In the genomic region with DNA sequence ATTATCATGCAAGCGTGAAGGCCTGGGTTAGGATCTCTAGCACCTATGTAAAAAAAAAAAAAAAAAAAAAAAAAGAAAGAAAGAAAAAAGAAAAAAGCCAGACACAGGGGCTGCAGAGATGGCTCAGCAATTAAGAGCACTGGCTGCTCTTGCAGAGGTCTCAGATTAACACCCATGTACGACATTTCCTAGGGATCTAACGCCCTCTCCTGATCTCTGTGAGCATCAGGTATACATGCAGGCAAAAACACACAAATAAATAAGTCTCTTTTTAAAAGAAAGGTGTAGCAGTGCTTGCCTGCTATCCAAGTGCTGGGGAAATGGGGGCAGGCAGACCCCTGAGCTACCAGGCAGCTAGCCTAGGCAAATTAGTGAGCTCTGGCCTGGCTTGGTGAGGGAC, we compare ENCODE assay signal across 26 mouse cellular contexts. TPM values are rescaled to one million over a fixed set of nuclear protein-coding genes. Genes with fewer than 3 reads are reported as not detected.
DNase-seq lines count a peak whose midpoint lies in the region; ATAC-seq lines count a peak whose summit lies in the region.
"Had no signal": no experiment of that assay in that cellular context is flagged by ENCODE, and none has a peak within 500 bp of the region (broad histone marks: within the 10 kb centered on the region; RNA-seq: fewer than 3 reads in every experiment).

No protein-coding gene starts in this region.

- ATAC-seq in megakaryocyte-erythroid progenitor cell, adult 5-6 weeks (replicated peaks; ENCODE audit: low FRiP score, low TSS enrichment, poor library complexity, severe bottlenecking), result no peak
- ATAC-seq in hindbrain, embryonic 12.5 days (ENCODE audit: low FRiP score), result no peak
- ATAC-seq: activated CD4-positive, CD25-positive, alpha-beta regulatory T cell, adult 4 months; forebrain, embryonic 13.5 days; forebrain, embryonic 15.5 days; forebrain, postnatal 0 days; Patski had no signal

- no peaks in the 10 kb centered on the region for H3K9me3 ChIP-seq in hindbrain, embryonic 12.5 days (replicated peaks)
- H3K9me3 ChIP-seq: embryonic facial prominence, embryonic 10.5 days; embryonic facial prominence, embryonic 12.5 days; forebrain, embryonic 13.5 days; forebrain, embryonic 15.5 days had no signal

- peak; percentile 3 for DNase-seq in gastrocnemius, postnatal 25 days
- no peak for DNase-seq in gastrocnemius, postnatal 36 days
- peak; percentile 24 for DNase-seq in A20 (ENCODE audit: low read depth, low spot score)
- DNase-seq: adrenal gland, adult 8-10 months; adrenal gland, postnatal 14 days; adrenal gland, postnatal 36 days; cerebellum, adult 11-12 months; cerebellum, adult 2 months; cerebellum, adult 9-10 months; cerebellum, postnatal 10 days; cerebellum, postnatal 25 days; forebrain, postnatal 0 days had no signal

- 57% methylated on average over 3 of the region's 3 CpGs for WGBS in hindbrain, embryonic 12.5 days

- H3K27me3 ChIP-seq in hindbrain, embryonic 12.5 days, result no peaks in the 10 kb centered on the region
- H3K27me3 ChIP-seq: embryonic facial prominence, embryonic 12.5 days; forebrain, embryonic 13.5 days; forebrain, embryonic 15.5 days had no signal

- intact Hi-C loops in gastrocnemius, postnatal 36 days (cut with DNase I), result no loop called here

- no peak overlapping the region for H3K4me3 ChIP-seq in hindbrain, embryonic 12.5 days
- H3K4me3 ChIP-seq: embryonic facial prominence, embryonic 10.5 days; embryonic facial prominence, embryonic 12.5 days; forebrain, embryonic 13.5 days; forebrain, embryonic 15.5 days had no signal

- H3K9ac ChIP-seq in hindbrain, embryonic 12.5 days, result no peak overlapping the region
- H3K9ac ChIP-seq: embryonic facial prominence, embryonic 12.5 days; forebrain, embryonic 13.5 days; forebrain, embryonic 15.5 days; forebrain, postnatal 0 days had no signal

- H3K4me1 ChIP-seq in hindbrain, embryonic 12.5 days, result peaks cover 1% of the 10 kb centered on the region
- H3K4me1 ChIP-seq: forebrain, embryonic 13.5 days; forebrain, embryonic 15.5 days had no signal

- no peaks in the 10 kb centered on the region for H3K36me3 ChIP-seq in hindbrain, embryonic 12.5 days
- H3K36me3 ChIP-seq: embryonic facial prominence, embryonic 10.5 days; embryonic facial prominence, embryonic 12.5 days; forebrain, embryonic 15.5 days had no signal

- no peak overlapping the region for H3K4me2 ChIP-seq in hindbrain, embryonic 12.5 days (replicated peaks)
- H3K4me2 ChIP-seq: embryonic facial prominence, embryonic 12.5 days; forebrain, embryonic 13.5 days; forebrain, embryonic 15.5 days had no signal

- H3K27ac ChIP-seq in hindbrain, embryonic 12.5 days, result no peak overlapping the region
- H3K27ac ChIP-seq: embryonic facial prominence, embryonic 10.5 days; embryonic facial prominence, embryonic 12.5 days; forebrain, embryonic 13.5 days; forebrain, embryonic 15.5 days had no signal

RNA-seq across cellular contexts. Expression of gene Siglec1, which starts 15.0 kb away (rescaled TPM):
- total RNA-seq in gastrocnemius, postnatal 25 days (2021), result 1 to 10 TPM in 1 of 2 experiments, under 1 TPM in 1; 0.64 to 1.2 TPM
- under 1 TPM; 0.43 to 0.76 TPM for total RNA-seq in gastrocnemius, postnatal 36 days (2021)
- 0.22 and 0.48 TPM in 2 replicates for total RNA-seq in megakaryocyte-erythroid progenitor cell, adult 5-6 weeks (2014; fragmentation: Nextera tagmentation)
- not detected in 2 replicates for total RNA-seq in megakaryocyte-erythroid progenitor cell, adult 5-6 weeks (2017)
- polyA plus RNA-seq in hindbrain, embryonic 12.5 days (2016; fragmentation: Nextera tagmentation; extraction: Ambion mirVana), result 0.08 and 0.20 TPM in 2 replicates
- polyA plus RNA-seq: activated CD4-positive, CD25-positive, alpha-beta regulatory T cell, adult 4 months had no signal

RNA-seq across cellular contexts. Expression of gene Hspa12b, which starts 25.6 kb away (rescaled TPM):
- 10 to 100 TPM; 14.5 to 16.6 TPM for total RNA-seq in gastrocnemius, postnatal 25 days (2021)
- 10 to 100 TPM in 1 of 2 experiments, 1 to 10 TPM in 1; 10.0 to 13.1 TPM for total RNA-seq in gastrocnemius, postnatal 36 days (2021)
- 0.44 and 3.9 TPM in 2 replicates for total RNA-seq in megakaryocyte-erythroid progenitor cell, adult 5-6 weeks (2014; fragmentation: Nextera tagmentation)
- total RNA-seq in megakaryocyte-erythroid progenitor cell, adult 5-6 weeks (2017), result 1.3 TPM in 1 of 2 replicates, not detected in the other
- polyA plus RNA-seq in hindbrain, embryonic 12.5 days (2016; fragmentation: Nextera tagmentation; extraction: Ambion mirVana), result 8.6 and 8.9 TPM in 2 replicates

RNA-seq across cellular contexts. Expression of gene Gm11037, which starts 31.8 kb away (rescaled TPM):
- not detected for total RNA-seq in gastrocnemius, postnatal 25 days (2021)
- total RNA-seq in gastrocnemius, postnatal 36 days (2021), result not detected
- total RNA-seq in megakaryocyte-erythroid progenitor cell, adult 5-6 weeks (2014; fragmentation: Nextera tagmentation), result not detected in 2 replicates
- not detected in 2 replicates for total RNA-seq in megakaryocyte-erythroid progenitor cell, adult 5-6 weeks (2017)
- not detected in 2 replicates for polyA plus RNA-seq in hindbrain, embryonic 12.5 days (2016; fragmentation: Nextera tagmentation; extraction: Ambion mirVana)
- total RNA-seq: adrenal gland, adult 18-20 months; adrenal gland, adult 8-10 months; adrenal gland, postnatal 14 days; adrenal gland, postnatal 36 days; ES-E14; forebrain, postnatal 0 days had no signal
- polyA plus RNA-seq: activated CD4-positive, CD25-positive, alpha-beta regulatory T cell, adult 4 months; C2C12; cerebellum, adult 2 months; cortical plate, adult 2 months; embryonic facial prominence, embryonic 10.5 days; embryonic facial prominence, embryonic 12.5 days; embryonic facial prominence, embryonic 14.5 days; forebrain, embryonic 11.5 days; forebrain, embryonic 13.5 days; forebrain, embryonic 15.5 days; forebrain, postnatal 0 days; Patski had no signal

RNA-seq across cellular contexts. Expression of gene Adam33, which starts 37.9 kb away (rescaled TPM):
- 1 to 10 TPM; 1.7 to 4.7 TPM for total RNA-seq in gastrocnemius, postnatal 25 days (2021)
- 1 to 10 TPM; 1.7 to 1.8 TPM for total RNA-seq in gastrocnemius, postnatal 36 days (2021)
- 0.76 TPM in 1 of 2 replicates, not detected in the other for total RNA-seq in megakaryocyte-erythroid progenitor cell, adult 5-6 weeks (2014; fragmentation: Nextera tagmentation)
- total RNA-seq in megakaryocyte-erythroid progenitor cell, adult 5-6 weeks (2017), result not detected in 2 replicates
- polyA plus RNA-seq in hindbrain, embryonic 12.5 days (2016; fragmentation: Nextera tagmentation; extraction: Ambion mirVana), result 2.3 and 4.3 TPM in 2 replicates
- polyA plus RNA-seq: activated CD4-positive, CD25-positive, alpha-beta regulatory T cell, adult 4 months; C2C12 had no signal

RNA-seq across cellular contexts. Expression of gene 1700037H04Rik, which starts 58.4 kb away (rescaled TPM):
- total RNA-seq in gastrocnemius, postnatal 25 days (2021), result 1 to 10 TPM; 3.3 to 6.6 TPM
- 1 to 10 TPM; 4.3 to 4.4 TPM for total RNA-seq in gastrocnemius, postnatal 36 days (2021)
- total RNA-seq in megakaryocyte-erythroid progenitor cell, adult 5-6 weeks (2014; fragmentation: Nextera tagmentation), result 92.8 and 94.2 TPM in 2 replicates
- 29.0 and 55.6 TPM in 2 replicates for total RNA-seq in megakaryocyte-erythroid progenitor cell, adult 5-6 weeks (2017)
- polyA plus RNA-seq in hindbrain, embryonic 12.5 days (2016; fragmentation: Nextera tagmentation; extraction: Ambion mirVana), result 87.4 and 89.7 TPM in 2 replicates

Comparison
In these comparisons a context has a peak if more than half of its experiments do, and no peak if none do; other contexts are left out.
1. DNase-seq: peak in gastrocnemius, postnatal 25 days (single experiment) and A20 (single experiment); none in gastrocnemius, postnatal 36 days (0 of 2).